In the genomic region with DNA sequence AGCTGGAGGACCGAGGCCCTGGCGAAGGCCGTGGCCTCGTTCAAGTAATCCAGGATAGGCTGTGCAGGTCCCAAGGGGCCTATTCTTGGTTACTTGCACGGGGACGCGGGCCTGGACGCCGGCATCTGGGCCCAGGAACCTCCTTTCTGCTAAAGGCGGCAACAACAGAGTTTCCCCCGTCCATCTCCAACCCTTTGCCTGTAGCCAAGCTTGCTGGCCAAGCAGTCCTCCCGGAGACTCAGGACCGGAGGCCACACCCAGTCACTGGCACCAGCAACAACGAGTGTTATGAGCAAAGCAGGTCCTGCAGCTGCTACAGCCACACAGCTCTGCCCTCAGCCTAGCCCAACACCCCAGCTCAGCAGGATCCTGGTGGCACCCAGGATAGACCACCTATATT, we compare ENCODE assay signal across 10 mouse cellular contexts. TPM values are rescaled to one million over a fixed set of nuclear protein-coding genes. Genes with fewer than 3 reads are reported as not detected.
DNase-seq lines count a peak whose midpoint lies in the region; ATAC-seq and TF ChIP-seq lines count a peak whose summit lies in the region.
"Had no signal": no experiment of that assay in that cellular context is flagged by ENCODE, and none has a peak within 500 bp of the region (broad histone marks: within the 10 kb centered on the region; RNA-seq: fewer than 3 reads in every experiment).

No protein-coding gene starts in this region.

- no peak overlapping the region for H3K4me3 ChIP-seq in layer of hippocampus, adult 2 months

- no peak for TF ChIP-seq CTCF in layer of hippocampus, adult 2 months (conservative IDR thresholded peaks at IDR 0.05)

- peak overlapping the region; percentile 78 for H3K27ac ChIP-seq in layer of hippocampus, adult 2 months
- H3K27ac ChIP-seq: macrophage had no signal

- no peak for ATAC-seq in inflammation-experienced regulatory T-cells, adult 6 months
- ATAC-seq in activated CD4-positive, CD25-positive, alpha-beta regulatory T cell, adult 4 months = no peak

- DNase-seq in layer of hippocampus, adult 2 months (ENCODE audit: low spot score in 2 of 2) = no peak
- DNase-seq in layer of hippocampus, adult 9-11 months = no peak
- DNase-seq in gastrocnemius, adult 18-20 months (ENCODE audit: low spot score) = peak; percentile 74
- DNase-seq in heart, postnatal 4 days = peak; percentile 66
- peak; percentile 29 to 60 for DNase-seq in lung, postnatal 4 days
- no peak for DNase-seq in thymus, postnatal 4 days

RNA-seq across cellular contexts. Expression of a gene that starts 20.8 kb away (rescaled TPM):
- under 1 TPM; 0.54 to 0.71 TPM for total RNA-seq in layer of hippocampus, adult 2 months (2021)
- under 1 TPM in 1 of 2 experiments, not detected in 1; 0.23 TPM for total RNA-seq in gastrocnemius, adult 18-20 months (2021)
- total RNA-seq in heart, postnatal 4 days (2021) = 1 to 10 TPM; 4.5 to 5.4 TPM
- 10 to 100 TPM; 17.6 to 20.9 (median 17.8) TPM for polyA plus RNA-seq in inflammation-experienced regulatory T-cells, adult 6 months (2017; shearing (Covaris generic))
- polyA plus RNA-seq in activated CD4-positive, CD25-positive, alpha-beta regulatory T cell, adult 4 months (2017; shearing (Covaris generic)) = 10 to 100 TPM; 13.0 to 14.8 TPM
- total RNA-seq: G1E had no signal
- polyA plus RNA-seq: G1E had no signal

Comparison
In these comparisons a context has a peak if more than half of its experiments do, and no peak if none do; other contexts are left out.
1. DNase-seq: peak in gastrocnemius, adult 18-20 months (single experiment), heart, postnatal 4 days (single experiment) and lung, postnatal 4 days (2 of 2); none in layer of hippocampus, adult 2 months (0 of 2), layer of hippocampus, adult 9-11 months (single experiment) and thymus, postnatal 4 days (single experiment).